ENCODE assay signal across 17 mouse cellular contexts in the genomic region with DNA sequence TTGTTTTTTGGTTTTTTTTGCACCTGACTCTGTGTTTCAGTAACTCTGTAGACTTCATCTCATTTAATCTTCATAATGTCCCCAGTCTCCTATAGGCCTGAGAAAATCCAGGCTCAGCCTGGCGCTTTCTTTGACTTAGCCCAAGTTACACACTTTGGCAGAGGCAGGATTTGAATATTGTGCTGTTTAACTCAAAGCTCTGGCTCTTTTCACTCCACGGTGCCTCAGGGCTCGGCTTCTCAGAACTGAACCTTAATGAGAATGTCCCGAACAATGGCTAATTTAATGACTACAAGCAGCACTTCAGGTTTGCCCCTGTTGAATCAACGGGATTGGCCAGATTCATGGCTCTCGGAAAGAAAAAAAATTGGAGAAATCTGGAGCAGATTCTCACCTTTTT.
"Had no signal": no experiment of that assay in that cellular context is flagged by ENCODE, and none has a peak within 500 bp of the region (broad histone marks: within the 10 kb centered on the region; RNA-seq: fewer than 3 reads in every experiment).

No protein-coding gene starts in this region.

- H3K4me3 ChIP-seq: limb, embryonic 12.5 days; limb, embryonic 15.5 days; lung, embryonic 15.5 days; megakaryocyte, embryonic 14.5 days; midbrain, embryonic 10.5 days; midbrain, embryonic 13.5 days; myocyte had no signal

- DNase-seq: kidney, postnatal 14 days; kidney, postnatal 4 days; liver, postnatal 0 days; lung, postnatal 10 days; lung, postnatal 36 days; thymus, adult 18-20 months; thymus, postnatal 4 days had no signal

- H3K36me3 ChIP-seq: limb, embryonic 12.5 days; limb, embryonic 15.5 days; lung, embryonic 15.5 days; midbrain, embryonic 10.5 days; midbrain, embryonic 13.5 days had no signal

- H3K27ac ChIP-seq: limb, embryonic 12.5 days; limb, embryonic 15.5 days; liver, embryonic 14.5 days; lung, embryonic 15.5 days; midbrain, embryonic 10.5 days; midbrain, embryonic 13.5 days had no signal

- H3K9ac ChIP-seq: limb, embryonic 12.5 days; limb, embryonic 15.5 days; liver, embryonic 14.5 days; liver, postnatal 0 days; lung, embryonic 15.5 days; midbrain, embryonic 13.5 days had no signal

- H3K4me2 ChIP-seq: limb, embryonic 12.5 days; limb, embryonic 15.5 days; liver, embryonic 11.5 days; lung, embryonic 15.5 days; midbrain, embryonic 13.5 days had no signal

- ATAC-seq: liver, postnatal 0 days; midbrain, embryonic 13.5 days; midbrain, embryonic 16.5 days had no signal

- H3K27me3 ChIP-seq: limb, embryonic 12.5 days; limb, embryonic 15.5 days; lung, embryonic 15.5 days; megakaryocyte, embryonic 14.5 days; midbrain, embryonic 13.5 days had no signal

- H3K9me3 ChIP-seq: limb, embryonic 12.5 days; limb, embryonic 15.5 days; lung, embryonic 15.5 days; megakaryocyte, embryonic 14.5 days; midbrain, embryonic 10.5 days; midbrain, embryonic 13.5 days had no signal

- H3K4me1 ChIP-seq: limb, embryonic 12.5 days; limb, embryonic 15.5 days; lung, embryonic 15.5 days; megakaryocyte, embryonic 14.5 days; midbrain, embryonic 10.5 days; midbrain, embryonic 13.5 days had no signal
